Mouse (Mus musculus) splenic B cell, adult 2 months (primary cell): Measurements from ENCODE around the gene Slc8a3.

Source experiments
- DNase-seq: peaks from one replicate; pipeline ENCODE4 v3.0.0-alpha.2; 2011; ENCODE audit warnings: low read depth, low spot score
- H3K27me3 ChIP-seq: 2 replicates; pipeline ENCODE4 v1.6.1; 2012; ENCODE audit warnings: mild to moderate bottlenecking, low read length, moderate library complexity, mixed read lengths; ENCODE audit not compliant: control insufficient read depth, poor library complexity, insufficient read depth, severe bottlenecking
- H3K36me3 ChIP-seq: 2 replicates; pipeline ENCODE4 v1.6.1; 2012; ENCODE audit warnings: mild to moderate bottlenecking, low read length, moderate library complexity, mixed read lengths; ENCODE audit not compliant: control insufficient read depth, poor library complexity, insufficient read depth, severe bottlenecking

The Slc8a3 gene

GRCm38 (mm10) chr12:81156841-81157240 is 176.1 kb downstream of the Slc8a3 start:
- Histone ChIP-seq H3K36me3 (no peaks in the 10 kb centered on the region), H3K27me3 (no peaks in the 10 kb centered on the region)
- DNase-seq = no peak

- H3K27me3 ChIP-seq = no peaks in the 10 kb centered on the region
- no peak for DNase-seq
- no peaks in the 10 kb centered on the region for H3K36me3 ChIP-seq
Measured at GRCm38 (mm10) chr12:81155675-81156074, 177.3 kb downstream of the Slc8a3 start.

- Histone ChIP-seq H3K27me3 (no peaks in the 10 kb centered on the region), H3K36me3 (no peaks in the 10 kb centered on the region)
- no peak for DNase-seq
Measured at GRCm38 (mm10) chr12:81152082-81152481, 180.9 kb downstream of the Slc8a3 start.

GRCm38 (mm10) chr12:81150917-81151316 is 182.1 kb downstream of the Slc8a3 start:
- Histone ChIP-seq H3K36me3 (no peaks in the 10 kb centered on the region), H3K27me3 (no peaks in the 10 kb centered on the region)
- no peak for DNase-seq

- no peak for DNase-seq
- no peaks in the 10 kb centered on the region for H3K36me3 ChIP-seq
- no peaks in the 10 kb centered on the region for H3K27me3 ChIP-seq
Measured at GRCm38 (mm10) chr12:81147956-81148355, 185.0 kb downstream of the Slc8a3 start.
